Mouse (Mus musculus) hindlimb bud, embryonic 11.5 days (tissue): ENCODE results near the gene Fis1.
"Not testable (repeated sequence)": the region's sequence is repeated elsewhere in the genome, so short reads cannot be mapped to it uniquely, and the experiment has no call there.

ENCODE experiments used
- DNase-seq: peaks from one replicate; pipeline ENCODE4 v3.0.0-alpha.2; 2012; ENCODE audit warnings: low read depth, low spot score; ENCODE audit errors: extremely low spot score

The Fis1 gene

GRCm38 (mm10) chr5:136940845-136941560 lies 12.1 kb upstream of the Fis1 start:
- DNase-seq: no peak

DNA sequence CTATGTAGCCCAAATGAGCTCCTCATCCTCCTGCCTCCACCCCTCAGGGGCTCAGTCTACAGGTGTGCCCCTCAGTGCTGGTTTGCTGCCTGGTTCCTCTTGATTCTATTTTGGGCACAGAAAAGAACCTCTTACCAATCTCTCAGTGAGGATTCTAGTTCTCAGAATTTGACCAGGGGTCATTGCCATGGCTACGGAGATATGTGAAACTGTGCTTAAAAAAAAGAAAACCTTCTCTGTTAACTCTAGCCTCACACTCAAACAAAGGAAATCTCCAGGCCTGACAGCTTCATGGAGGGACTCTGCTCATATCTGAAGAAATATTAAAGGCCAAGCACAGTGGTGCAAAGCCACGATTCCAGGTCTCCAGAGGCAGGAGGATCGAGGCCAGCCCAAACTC lies 10.3 kb upstream of the Fis1 start:
- no peak for DNase-seq

GRCm38 (mm10) chr5:136943382-136943781 lies 9.7 kb upstream of the Fis1 start:
- no peak for DNase-seq

GRCm38 (mm10) chr5:136945084-136945483 lies 8.0 kb upstream of the Fis1 start:
- DNase-seq: no peak

DNA sequence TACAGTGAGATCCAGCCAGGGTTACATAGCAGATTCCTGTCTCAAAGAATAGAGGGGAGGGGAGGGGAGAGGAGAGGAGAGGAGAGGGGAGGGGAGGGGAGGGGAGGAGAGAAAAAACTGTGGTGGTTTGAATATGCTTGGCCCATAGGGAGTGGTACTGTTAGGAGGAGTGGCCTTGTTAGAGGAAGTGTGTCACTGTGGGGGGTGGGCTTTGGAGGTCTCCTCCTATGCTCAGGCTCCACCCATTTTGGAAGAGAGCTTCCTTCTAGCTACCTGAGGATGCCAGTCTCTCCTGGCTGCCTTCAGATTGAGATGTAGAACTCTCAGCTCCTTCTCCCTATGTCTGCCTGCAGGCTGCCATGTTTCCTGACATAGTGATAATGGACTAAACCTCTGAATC lies 5.2 kb upstream of the Fis1 start:
- DNase-seq: no peak

GRCm38 (mm10) chr5:136949551-136950336 lies 3.3 kb upstream of the Fis1 start:
- DNase-seq: not testable (repeated sequence)

DNA sequence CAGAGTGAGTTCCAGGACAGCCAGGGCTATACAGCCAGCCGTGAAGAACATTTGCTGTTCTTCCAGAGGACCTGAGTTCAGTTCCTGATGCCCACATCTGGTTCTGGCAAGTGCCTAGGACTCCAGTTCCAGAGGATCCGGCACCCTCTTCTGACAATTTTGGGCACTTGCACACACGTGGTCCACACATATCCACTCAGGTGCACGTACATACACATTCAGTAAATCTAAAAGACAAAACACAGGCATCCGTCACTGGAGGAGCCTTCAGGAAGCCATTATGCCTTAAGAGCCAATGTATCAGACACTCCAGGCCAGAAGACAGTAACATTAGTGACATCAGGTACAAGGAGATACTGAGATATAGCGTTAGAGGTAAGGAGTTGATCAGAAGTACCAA lies 2.6 kb upstream of the Fis1 start:
- DNase-seq: no peak

DNA sequence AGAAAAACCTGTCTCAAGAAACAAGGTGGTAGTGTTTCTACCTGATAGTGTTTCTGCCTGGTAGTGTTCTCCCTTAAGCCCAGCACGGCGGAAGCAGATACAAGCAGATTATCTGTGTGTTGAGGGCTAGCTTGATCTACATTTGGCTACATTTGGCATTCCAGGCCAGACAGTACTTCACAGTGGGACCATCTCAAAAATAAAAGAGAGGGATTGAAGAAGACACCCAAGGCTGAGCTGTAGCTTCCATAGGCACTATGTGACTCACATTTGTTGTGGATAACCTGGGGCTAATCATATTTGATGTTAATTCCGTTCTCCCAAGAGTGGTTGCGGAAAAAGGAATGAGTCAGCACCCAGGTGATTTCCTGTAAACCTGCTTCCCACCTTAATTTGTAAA lies 922 bp upstream of the Fis1 start:
- DNase-seq: no peak

DNA sequence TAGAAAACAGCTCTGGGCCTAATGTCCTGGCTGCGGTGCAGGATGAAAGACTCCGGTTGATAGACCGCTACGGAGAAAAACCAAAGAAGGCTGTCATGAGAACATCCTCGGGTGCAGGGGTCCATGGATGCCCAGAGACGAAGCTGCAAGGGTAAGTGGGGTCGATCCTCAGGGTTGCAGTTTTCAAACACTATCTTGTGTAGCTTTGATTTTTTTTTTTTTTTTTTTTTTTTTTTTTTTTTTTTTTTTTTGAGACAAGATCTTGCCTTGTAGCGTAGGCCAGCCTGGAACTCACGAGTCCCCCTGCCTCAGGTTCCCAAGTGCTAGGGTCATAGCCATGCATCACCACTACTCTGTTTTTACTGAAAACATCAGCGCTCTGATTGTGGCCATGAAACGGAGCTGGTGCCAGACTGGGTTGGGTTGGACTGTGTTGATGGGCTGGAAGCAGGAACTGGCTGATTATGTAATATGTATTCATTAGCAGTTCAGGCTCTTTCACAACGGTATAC lies 421 bp downstream of the Fis1 start:
- DNase-seq: no peak

GRCm38 (mm10) chr5:136955622-136956021 lies 2.5 kb downstream of the Fis1 start:
- no peak for DNase-seq

DNA sequence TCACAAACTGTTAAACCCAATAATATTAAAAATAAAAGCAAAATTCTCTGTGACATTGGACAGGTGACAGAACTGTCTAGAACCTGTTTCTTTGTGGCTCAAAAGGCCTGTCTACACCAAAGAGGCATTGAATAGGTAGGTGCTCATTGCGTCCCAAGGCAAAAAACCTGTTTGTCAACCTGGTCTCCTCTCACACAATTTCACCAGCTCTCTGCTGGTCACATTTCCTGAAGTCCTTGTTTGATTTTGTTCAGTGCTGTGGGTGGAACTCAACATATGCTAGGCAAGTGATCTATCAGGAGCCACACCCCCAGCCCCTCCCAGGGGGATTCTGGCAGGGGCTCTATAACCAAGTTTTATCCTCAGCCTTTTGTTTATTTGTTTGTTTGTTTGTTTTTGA lies 4.2 kb downstream of the Fis1 start:
- no peak for DNase-seq

GRCm38 (mm10) chr5:136958991-136959605 lies 6.0 kb downstream of the Fis1 start:
- DNase-seq: no peak

DNA sequence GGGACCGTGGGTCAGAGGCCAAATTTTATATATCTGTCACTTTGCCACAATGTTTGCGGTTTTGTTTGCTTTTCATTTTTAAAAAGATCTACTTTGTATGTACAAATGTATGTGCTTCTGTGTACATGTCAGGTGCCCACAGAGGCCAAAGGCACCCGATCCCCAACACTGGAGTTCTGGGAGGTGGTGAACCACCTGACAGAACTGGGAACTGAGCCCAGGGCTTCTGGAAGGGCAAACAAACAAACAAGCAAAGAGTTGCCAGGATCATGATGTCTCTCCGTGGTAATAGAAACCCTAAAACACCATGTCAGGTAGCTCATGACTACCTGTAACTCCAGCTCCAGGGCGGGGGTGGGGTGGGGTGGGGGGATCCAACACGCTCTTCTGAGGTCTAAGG lies 7.0 kb downstream of the Fis1 start:
- DNase-seq: no peak

DNA sequence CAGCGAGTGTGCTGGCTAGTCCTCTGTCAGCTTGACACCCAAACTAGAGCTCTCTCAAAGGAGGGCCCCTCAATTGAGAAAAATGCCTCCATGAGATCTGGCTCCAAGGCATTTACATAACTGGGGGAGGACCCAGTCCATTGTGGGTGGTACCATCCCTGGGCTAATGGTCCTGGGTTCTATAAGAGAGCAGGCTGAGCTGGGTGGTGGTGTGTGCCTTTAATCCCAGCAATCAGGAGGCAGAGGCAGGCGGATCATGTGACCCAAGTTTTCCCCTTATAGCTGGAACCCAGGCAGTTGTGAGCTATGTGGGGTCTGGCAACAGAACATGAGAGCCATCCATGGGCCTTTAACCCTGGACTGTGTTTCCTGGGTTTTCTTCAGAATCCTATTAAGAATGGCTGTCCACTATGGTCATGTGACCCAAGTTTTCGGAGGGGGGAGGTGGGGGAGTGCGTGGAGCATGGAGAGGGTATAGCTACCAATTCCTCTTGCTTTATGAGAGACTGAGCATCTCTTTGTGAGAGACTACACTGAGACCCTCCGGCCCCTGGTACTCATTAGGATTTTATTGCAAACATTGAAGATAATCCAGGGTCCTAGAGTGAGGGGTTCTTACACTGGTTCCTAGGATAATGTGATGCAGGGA lies 8.4 kb downstream of the Fis1 start:
- DNase-seq: no peak

DNA sequence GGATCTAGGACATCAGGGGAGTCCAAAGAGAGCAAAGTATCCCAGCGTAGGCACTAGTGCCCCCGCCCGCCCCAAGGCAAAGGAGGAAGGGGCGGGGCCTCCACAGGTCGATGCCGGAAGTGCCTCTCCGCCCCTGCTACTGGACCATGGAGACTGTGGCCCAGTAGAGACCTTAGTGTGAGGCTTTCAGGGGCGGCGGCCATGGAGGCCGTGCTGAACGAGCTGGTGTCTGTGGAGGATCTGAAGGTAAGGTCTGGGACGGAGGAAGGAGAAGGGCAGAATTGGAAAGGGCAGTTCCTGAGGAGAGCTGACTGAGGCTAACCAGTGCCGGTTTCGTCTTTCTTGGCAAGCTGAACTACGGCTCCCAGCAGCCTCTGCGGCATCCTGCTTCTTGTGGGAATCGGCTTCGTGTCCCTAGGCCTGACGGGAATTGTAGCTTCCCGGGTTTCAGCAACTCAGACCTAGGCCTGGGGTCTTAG lies 8.9 kb downstream of the Fis1 start:
- peak; percentile 64 for DNase-seq

DNA sequence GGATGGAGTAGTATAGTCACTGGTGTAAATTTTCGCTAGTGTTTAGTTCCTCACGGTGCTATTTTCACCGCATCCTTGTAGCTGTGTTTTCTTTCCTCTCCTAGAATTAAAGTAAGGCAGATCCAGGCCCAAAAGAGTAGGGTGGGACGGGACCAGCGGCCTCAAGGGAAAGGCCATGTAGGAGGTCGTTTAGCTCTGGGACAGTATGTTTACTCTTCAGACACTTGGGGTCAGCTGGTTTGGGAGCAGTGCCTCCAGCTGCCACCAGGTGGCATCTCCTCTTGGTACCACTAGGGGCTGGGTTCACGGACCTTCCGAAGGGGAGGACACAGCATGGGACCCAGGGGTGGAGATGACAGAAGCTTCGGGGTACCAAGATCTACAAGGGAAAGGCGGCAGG lies 9.4 kb downstream of the Fis1 start:
- peak; percentile 61 for DNase-seq

- no peak for DNase-seq
These were observed 10.0 kb downstream of the Fis1 start for GRCm38 (mm10) chr5:136962966-136963540.

- DNase-seq: no peak
These were observed 12.1 kb downstream of the Fis1 start for GRCm38 (mm10) chr5:136965210-136965609.

DNA sequence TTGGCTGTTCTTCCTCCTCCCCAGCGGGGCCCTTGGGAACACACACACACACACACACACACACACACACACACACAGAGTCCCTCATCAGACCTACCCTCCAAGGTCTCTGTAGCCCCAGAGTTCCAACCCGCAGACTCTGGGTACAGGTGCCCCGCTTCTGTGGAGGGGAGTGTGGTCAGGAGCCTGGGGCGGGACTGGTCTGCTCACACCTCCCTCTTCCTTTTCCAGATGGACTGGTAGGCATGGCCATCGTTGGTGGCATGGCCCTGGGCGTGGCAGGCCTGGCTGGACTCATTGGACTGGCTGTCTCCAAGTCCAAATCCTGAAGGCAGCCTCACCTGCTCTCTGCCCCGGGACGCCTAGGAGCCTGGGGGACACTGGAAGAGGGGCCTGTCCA lies 12.6 kb downstream of the Fis1 start:
- no peak for DNase-seq

- no peak for DNase-seq
These were observed 13.3 kb downstream of the Fis1 start, which contains the start of gene Cldn15 for GRCm38 (mm10) chr5:136966331-136966730. TSS of gene Cldn15 (plus strand) at chr5:136966616.
